Mouse (Mus musculus) gastrocnemius, postnatal 4 days (tissue): ENCODE data around the gene Oxtr. TPM values are rescaled to one million over a fixed set of nuclear protein-coding genes. Genes with fewer than 3 reads are reported as not detected.
A peak's percentile ranks its signal among the peaks of the same experiment; 100 is the strongest.

ENCODE experiments used
- DNase-seq, 2 experiments: peaks; one replicate each; pipeline ENCODE4 v3.0.0; 2021 to 2022; ENCODE audit warnings: low spot score in 2 of 2, mixed read lengths in 2 of 2
- long read RNA-seq, 2 experiments: library from polyadenylated mRNA; stranded (forward); transcript quantifications; one replicate each; pipeline ENCODE4 v2.0.0; 2021
- total RNA-seq, 2 experiments: library from RNA; stranded (reverse); gene quantifications; 2 replicates each; pipeline ENCODE4 v1.2.3; 2021

Gene Oxtr
- total RNA-seq: under 1 TPM; 0.20 to 0.21 TPM
- long read RNA-seq, experiment 1: 0 reads
- long read RNA-seq, experiment 2: 0 reads

- DNase-seq: no peak
These were observed at the start of gene Oxtr for GRCm38 (mm10) chr6:112489910-112490559. TSS of gene Oxtr (minus strand) at chr6:112489943.

- DNase-seq: no peak
These were observed 35.7 kb upstream of the Oxtr start for GRCm38 (mm10) chr6:112525434-112525833.

- no peak for DNase-seq
These were observed 34.7 kb upstream of the Oxtr start for GRCm38 (mm10) chr6:112524459-112524858.

- no peak for DNase-seq
These were observed 28.2 kb upstream of the Oxtr start for GRCm38 (mm10) chr6:112517991-112518390.

GRCm38 (mm10) chr6:112517572-112517971 is 27.8 kb upstream of the Oxtr start:
- DNase-seq: no peak

GRCm38 (mm10) chr6:112516496-112516895 is 26.8 kb upstream of the Oxtr start:
- DNase-seq: no peak

- no peak for DNase-seq
These were observed 24.8 kb upstream of the Oxtr start for GRCm38 (mm10) chr6:112514591-112514990.

- DNase-seq: no peak
These were observed 20.6 kb upstream of the Oxtr start for GRCm38 (mm10) chr6:112510346-112510745.

GRCm38 (mm10) chr6:112509590-112510131 is 19.9 kb upstream of the Oxtr start:
- no peak for DNase-seq

GRCm38 (mm10) chr6:112507617-112508016 is 17.9 kb upstream of the Oxtr start:
- DNase-seq: no peak

- no peak for DNase-seq
These were observed 11.4 kb upstream of the Oxtr start for GRCm38 (mm10) chr6:112501156-112501555.

- no peak for DNase-seq
These were observed 9.7 kb upstream of the Oxtr start for GRCm38 (mm10) chr6:112499456-112499855.

- no peak for DNase-seq
These were observed 9.0 kb upstream of the Oxtr start for GRCm38 (mm10) chr6:112498716-112499115.

GRCm38 (mm10) chr6:112497456-112497855 is 7.7 kb upstream of the Oxtr start:
- DNase-seq: no peak

GRCm38 (mm10) chr6:112496291-112497060 is 6.7 kb upstream of the Oxtr start:
- no peak for DNase-seq

GRCm38 (mm10) chr6:112495219-112495618 is 5.5 kb upstream of the Oxtr start:
- DNase-seq: no peak

GRCm38 (mm10) chr6:112494620-112495081 is 4.9 kb upstream of the Oxtr start:
- no peak for DNase-seq

GRCm38 (mm10) chr6:112493371-112493770 is 3.6 kb upstream of the Oxtr start:
- DNase-seq: no peak

GRCm38 (mm10) chr6:112492656-112493055 is 2.9 kb upstream of the Oxtr start:
- DNase-seq: no peak

- DNase-seq: no peak
These were observed 1.8 kb upstream of the Oxtr start for GRCm38 (mm10) chr6:112491521-112491920.

GRCm38 (mm10) chr6:112490625-112491242 is 991 bp upstream of the Oxtr start:
- peak; percentile 78 to 82 for DNase-seq
